Mouse (Mus musculus): ENCODE measurements around the gene Aldh1a2. TPM values are rescaled to one million over a fixed set of nuclear protein-coding genes. Genes with fewer than 3 reads are reported as not detected.

The Aldh1a2 gene
- 42.8 and 48.5 TPM in 2 replicates for polyA plus RNA-seq (2015; fragmentation: Nextera tagmentation; extraction: Ambion mirVana)

DNA sequence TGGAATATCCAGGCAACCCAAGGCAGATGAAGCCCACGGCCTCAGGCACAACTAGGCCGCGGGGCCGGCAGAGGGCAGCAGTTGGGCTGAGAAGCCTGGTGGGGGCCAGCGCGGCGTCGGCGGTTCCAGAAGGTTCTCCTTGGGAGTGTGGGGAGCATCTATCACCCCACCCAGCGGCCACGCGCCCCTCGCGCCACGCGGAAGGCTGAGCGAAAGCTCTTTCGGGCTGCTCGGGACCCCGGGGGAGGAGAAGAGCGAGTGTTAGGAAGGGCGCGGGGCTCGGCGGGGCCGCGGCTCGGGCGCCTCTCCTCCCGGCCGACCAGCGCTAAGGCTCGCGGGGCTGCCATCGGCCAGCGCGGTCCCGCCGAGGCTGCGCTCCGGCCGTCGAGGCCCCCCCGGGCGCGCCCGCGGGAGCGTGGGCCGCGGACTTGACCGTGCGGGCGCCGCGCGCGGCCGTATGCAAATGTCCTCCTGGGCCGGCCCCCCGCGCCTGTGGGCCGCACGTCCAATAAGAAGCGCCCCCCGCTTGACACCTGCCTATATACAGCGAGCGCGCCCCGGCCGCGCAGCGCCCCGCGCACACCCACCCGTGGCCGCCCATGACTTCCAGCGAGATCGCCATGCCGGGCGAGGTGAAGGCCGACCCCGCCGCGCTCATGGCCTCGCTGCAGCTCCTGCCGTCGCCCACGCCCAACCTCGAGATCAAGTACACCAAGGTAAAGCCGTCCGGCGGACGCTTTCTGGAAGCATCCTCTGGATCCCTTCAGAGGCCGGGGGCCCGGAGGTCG is at the start of gene Aldh1a2:
Aldh1a2 (plus strand) TSS at position 542 of the 788 bp plus-strand sequence.

DNA sequence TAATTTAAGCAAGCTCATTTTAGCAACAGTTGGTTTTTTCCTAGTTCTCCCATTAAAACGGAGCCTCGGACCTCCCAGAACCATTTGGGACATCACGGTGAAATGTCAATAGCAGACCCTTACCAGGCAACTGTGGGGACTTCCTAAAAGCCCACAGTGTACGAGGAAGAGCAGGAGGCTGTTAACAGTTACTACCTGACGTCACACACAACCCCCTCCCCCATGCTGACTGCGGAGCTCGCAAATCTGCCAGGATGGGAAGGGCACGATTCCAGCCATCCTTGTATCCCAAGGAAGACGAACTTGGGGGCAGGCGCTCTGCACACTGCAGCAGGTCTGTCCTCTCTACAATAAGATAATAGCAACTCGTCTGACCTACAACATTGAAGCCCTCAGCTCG is 47.1 kb upstream of the Aldh1a2 start, which contains the start of gene Aqp9:
Aqp9 (minus strand) TSS at position 172 of the 400 bp plus-strand sequence.

Other genes with a start within 250 kb of the Aldh1a2 start
- 0.17 and 0.44 TPM in 2 replicates for gene Aqp9, start 47.1 kb upstream of the Aldh1a2 start, polyA plus RNA-seq (2015; fragmentation: Nextera tagmentation; extraction: Ambion mirVana)